Mouse (Mus musculus): ENCODE data around the gene Znrf4.

DNA sequence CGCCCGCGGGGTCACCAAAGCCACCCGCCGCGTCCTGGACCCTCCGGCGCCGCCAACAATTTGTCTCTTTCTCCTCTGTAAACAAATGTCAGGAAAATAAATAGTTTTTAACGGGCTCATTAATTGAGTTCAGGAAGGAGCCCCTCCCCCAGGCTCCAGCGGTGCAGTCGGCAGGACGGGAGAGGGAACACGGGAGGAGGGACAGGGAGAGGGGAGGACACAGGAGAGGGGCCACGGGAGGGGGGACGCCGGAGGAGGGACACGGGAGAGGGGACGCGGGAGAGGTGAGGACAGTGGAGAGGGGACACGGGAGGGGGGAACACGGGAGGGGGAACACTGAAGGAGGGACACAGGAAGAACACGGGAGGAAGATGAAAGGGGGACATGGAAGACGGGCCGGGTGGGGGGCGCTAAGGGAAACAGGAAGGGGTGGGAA, 42.2 kb downstream of the Znrf4 start:
- no peak for TF ChIP-seq CTCF (IDR thresholded peaks at IDR 0.05; ENCODE audit: control insufficient read depth, insufficient read depth, low read length)
- no peak for TF ChIP-seq POLR2A (IDR thresholded peaks at IDR 0.05; ENCODE audit: borderline replicate concordance, control insufficient read depth, low read depth, low read length)
